Mouse (Mus musculus) lung, postnatal 0 days (tissue): ENCODE measurements around the gene Aak1.

Source experiments
- CTCF ChIP-seq: IDR thresholded peaks from 2 replicates; pipeline ENCODE4 v1.5.1; 2016; ENCODE audit warnings: antibody characterized with exemption, mild to moderate bottlenecking
- EP300 ChIP-seq: IDR thresholded peaks from 2 replicates; pipeline ENCODE4 v1.6.1; 2016; ENCODE audit warnings: antibody characterized with exemption, mild to moderate bottlenecking, control low read depth

GRCm38 (mm10) chr6:87043131-87043516 lies 193.8 kb downstream of the Aak1 start:
- no peak for TF ChIP-seq CTCF
- TF ChIP-seq EP300, result no peak
